Mouse (Mus musculus) forebrain, embryonic 13.5 days (tissue): ENCODE measurements around the gene Kcng3. TPM values are rescaled to one million over a fixed set of nuclear protein-coding genes. Genes with fewer than 3 reads are reported as not detected.
A peak's percentile ranks its signal among the peaks of the same experiment; 100 is the strongest.

Source experiments
- ATAC-seq: fragments of 200-750 bp; cut with Nextera tagmentation; 2 replicates; pipeline ENCODE4 v1.8.0; 2017
- H3K27ac ChIP-seq: fragments of 300-500 bp; sonication (generic); 2 replicates; pipeline ENCODE4 v1.5.1; 2015; ENCODE audit warnings: inconsistent platforms, mild to moderate bottlenecking, moderate library complexity
- H3K27me3 ChIP-seq: fragments of 300-500 bp; sonication (generic); 2 replicates; pipeline ENCODE4 v1.6.1; 2015; ENCODE audit warnings: mild to moderate bottlenecking, inconsistent platforms
- H3K36me3 ChIP-seq: fragments of 300-500 bp; sonication (generic); 2 replicates; pipeline ENCODE4 v1.6.1; 2015; ENCODE audit warnings: mild to moderate bottlenecking, inconsistent platforms; ENCODE audit not compliant: poor library complexity, severe bottlenecking
- H3K4me1 ChIP-seq: fragments of 300-500 bp; sonication (generic); 2 replicates; pipeline ENCODE4 v1.6.1; 2015; ENCODE audit warnings: inconsistent platforms
- H3K4me2 ChIP-seq: fragments of 300-500 bp; sonication (generic); 2 replicates; pipeline ENCODE4 v1.6.1; 2015; ENCODE audit warnings: inconsistent platforms, mild to moderate bottlenecking, moderate library complexity
- H3K4me3 ChIP-seq: fragments of 300-500 bp; sonication (generic); 2 replicates; pipeline ENCODE4 v1.5.1; 2015; ENCODE audit warnings: mild to moderate bottlenecking, inconsistent platforms
- H3K9ac ChIP-seq: fragments of 300-500 bp; sonication (generic); 2 replicates; pipeline ENCODE4 v1.6.1; 2015; ENCODE audit warnings: mild to moderate bottlenecking, inconsistent platforms
- H3K9me3 ChIP-seq: fragments of 300-500 bp; sonication (generic); replicated peaks from 2 replicates; pipeline ENCODE4 v1.6.1; 2016; ENCODE audit warnings: inconsistent platforms
- WGBS: fragments of 180-500 bp; shearing (Covaris S2); methylation state at CpG from one replicate; pipeline ENCODE4 v1.1.7; 2015; 5-methylcytosine and 5-hydroxymethylcytosine counted together
- polyA plus RNA-seq: library from polyadenylated mRNA; unstranded; fragments of >200 nt; fragmentation: Nextera tagmentation; extraction: Ambion mirVana; gene quantifications from 2 replicates; pipeline ENCODE4 v1.2.1, GENCODE M21; 2015

Kcng3 gene
- polyA plus RNA-seq, 1 experiment from 2014 or later: not detected

- 86% methylated on average over 7 of the region's 7 CpGs for WGBS
- Histone ChIP-seq H3K27ac (no peak overlapping the region), H3K9ac (no peak overlapping the region), H3K4me3 (no peak overlapping the region), H3K4me2 (no peak overlapping the region), H3K27me3 (no peaks in the 10 kb centered on the region), H3K36me3 (no peaks in the 10 kb centered on the region), H3K4me1 (no peaks in the 10 kb centered on the region), H3K9me3 (no peaks in the 10 kb centered on the region)
- no peak for ATAC-seq
These were observed 19.4 kb upstream of the Kcng3 start for GRCm38 (mm10) chr17:83650932-83651682.

GRCm38 (mm10) chr17:83649986-83650385 lies 18.3 kb upstream of the Kcng3 start:
- H3K4me2 ChIP-seq: no peak overlapping the region
- no peaks in the 10 kb centered on the region for H3K27me3 ChIP-seq
- no peak overlapping the region for H3K27ac ChIP-seq
- 91% methylated on average over 3 of the region's 3 CpGs for WGBS
- H3K9me3 ChIP-seq: no peaks in the 10 kb centered on the region
- no peak overlapping the region for H3K4me3 ChIP-seq
- no peaks in the 10 kb centered on the region for H3K4me1 ChIP-seq
- no peak overlapping the region for H3K9ac ChIP-seq
- H3K36me3 ChIP-seq: no peaks in the 10 kb centered on the region
- no peak for ATAC-seq

- no peak overlapping the region for H3K4me3 ChIP-seq
- no peaks in the 10 kb centered on the region for H3K36me3 ChIP-seq
- no peaks in the 10 kb centered on the region for H3K4me1 ChIP-seq
- 88% methylated on average over 7 of the region's 7 CpGs for WGBS
- no peak overlapping the region for H3K4me2 ChIP-seq
- ATAC-seq: no peak
- no peak overlapping the region for H3K9ac ChIP-seq
- no peak overlapping the region for H3K27ac ChIP-seq
- H3K9me3 ChIP-seq: no peaks in the 10 kb centered on the region
- no peaks in the 10 kb centered on the region for H3K27me3 ChIP-seq
These were observed 15.7 kb upstream of the Kcng3 start for GRCm38 (mm10) chr17:83647413-83647812.

- Histone ChIP-seq H3K4me1 (no peaks in the 10 kb centered on the region), H3K9ac (no peak overlapping the region), H3K27me3 (no peaks in the 10 kb centered on the region), H3K9me3 (no peaks in the 10 kb centered on the region), H3K27ac (no peak overlapping the region), H3K36me3 (no peaks in the 10 kb centered on the region), H3K4me3 (no peak overlapping the region), H3K4me2 (no peak overlapping the region)
- no peak for ATAC-seq
- WGBS: 81% methylated on average over 8 of the region's 8 CpGs
These were observed 14.9 kb upstream of the Kcng3 start for GRCm38 (mm10) chr17:83646425-83647163.

GRCm38 (mm10) chr17:83645226-83645808 lies 13.6 kb upstream of the Kcng3 start:
- Histone ChIP-seq H3K4me1 (no peaks in the 10 kb centered on the region), H3K4me2 (no peak overlapping the region)

GRCm38 (mm10) chr17:83637393-83637792 lies 5.7 kb upstream of the Kcng3 start:
- H3K9ac ChIP-seq: no peak overlapping the region
- ATAC-seq: no peak
- H3K4me3 ChIP-seq: no peak overlapping the region
- H3K36me3 ChIP-seq: no peaks in the 10 kb centered on the region
- H3K4me1 ChIP-seq: peaks cover 10% of the 10 kb centered on the region
- WGBS: 73% methylated on average over 2 of the region's 2 CpGs
- H3K9me3 ChIP-seq: no peaks in the 10 kb centered on the region; the same call in 1 of the 2 replicates
- no peak overlapping the region for H3K27ac ChIP-seq
- H3K27me3 ChIP-seq: peaks cover 32% of the 10 kb centered on the region
- no peak overlapping the region for H3K4me2 ChIP-seq

More at GRCm38 (mm10) chr17:83645226-83645808, 13.6 kb upstream of the Kcng3 start:
- Histone ChIP-seq H3K4me3 (no peak overlapping the region), H3K36me3 (no peaks in the 10 kb centered on the region), H3K9ac (no peak overlapping the region), H3K27me3 (no peaks in the 10 kb centered on the region), H3K9me3 (no peaks in the 10 kb centered on the region), H3K27ac (no peak overlapping the region)
- 67% methylated on average over 8 of the region's 9 CpGs for WGBS
- ATAC-seq: no peak

- Histone ChIP-seq H3K27me3 (peaks cover 42% of the 10 kb centered on the region), H3K4me2 (no peak overlapping the region), H3K9me3 (no peaks in the 10 kb centered on the region; the same call in 1 of the 2 replicates), H3K36me3 (no peaks in the 10 kb centered on the region), H3K9ac (no peak overlapping the region), H3K4me1 (peaks cover 19% of the 10 kb centered on the region), H3K27ac (no peak overlapping the region), H3K4me3 (no peak overlapping the region)
- ATAC-seq: no peak
- 83% methylated on average over 7 of the region's 7 CpGs for WGBS
These were observed 4.7 kb upstream of the Kcng3 start for GRCm38 (mm10) chr17:83636443-83636842.

- Histone ChIP-seq H3K4me1 (peaks cover 31% of the 10 kb centered on the region), H3K9ac (peak overlapping the region; percentile 60; the same call in 1 of the 2 replicates), H3K27me3 (peaks cover 77% of the 10 kb centered on the region), H3K36me3 (no peaks in the 10 kb centered on the region), H3K9me3 (no peaks in the 10 kb centered on the region; the same call in 1 of the 2 replicates), H3K4me3 (peak overlapping the region; percentile 57), H3K4me2 (peak overlapping the region; percentile 83), H3K27ac (no peak overlapping the region)
- under 1% methylated on average over 24 of the region's 24 CpGs for WGBS
- ATAC-seq: peak; percentile 22
These were observed 1.2 kb upstream of the Kcng3 start for GRCm38 (mm10) chr17:83632653-83633570.

- H3K4me2 ChIP-seq: peak overlapping the region; percentile 83
- 4% methylated on average over 109 of the region's 109 CpGs for WGBS
- H3K36me3 ChIP-seq: no peaks in the 10 kb centered on the region
- peak; percentile 50 for ATAC-seq
- peak overlapping the region; percentile 57 for H3K4me3 ChIP-seq
- H3K27ac ChIP-seq: no peak overlapping the region
- peak overlapping the region; percentile 60 for H3K9ac ChIP-seq
- H3K4me1 ChIP-seq: peaks cover 31% of the 10 kb centered on the region
- H3K27me3 ChIP-seq: peaks cover 91% of the 10 kb centered on the region
- no peaks in the 10 kb centered on the region for H3K9me3 ChIP-seq
These were observed 662 bp downstream of the Kcng3 start for GRCm38 (mm10) chr17:83630787-83631678.

GRCm38 (mm10) chr17:83613907-83614306 lies 17.8 kb downstream of the Kcng3 start:
- Histone ChIP-seq H3K36me3 (no peaks in the 10 kb centered on the region), H3K4me2 (no peak overlapping the region), H3K4me1 (no peaks in the 10 kb centered on the region), H3K9me3 (peaks cover 4% of the 10 kb centered on the region; the same call in 1 of the 2 replicates), H3K9ac (no peak overlapping the region), H3K27ac (no peak overlapping the region), H3K4me3 (no peak overlapping the region), H3K27me3 (no peaks in the 10 kb centered on the region)
- WGBS: 63% methylated on average over 11 of the region's 11 CpGs
- ATAC-seq: no peak

GRCm38 (mm10) chr17:83609532-83609931 lies 22.2 kb downstream of the Kcng3 start:
- WGBS: 79% methylated on average over 4 of the region's 4 CpGs
- H3K9ac ChIP-seq: no peak overlapping the region
- no peak overlapping the region for H3K4me2 ChIP-seq
- H3K9me3 ChIP-seq: peaks cover 4% of the 10 kb centered on the region; the same call in 1 of the 2 replicates
- no peak for ATAC-seq
- no peak overlapping the region for H3K4me3 ChIP-seq
- no peaks in the 10 kb centered on the region for H3K4me1 ChIP-seq
- no peaks in the 10 kb centered on the region for H3K27me3 ChIP-seq
- H3K27ac ChIP-seq: no peak overlapping the region
- no peaks in the 10 kb centered on the region for H3K36me3 ChIP-seq
